Mouse (Mus musculus): Measurements from ENCODE around the gene Tgif2. TPM values are rescaled to one million over a fixed set of nuclear protein-coding genes. Genes with fewer than 3 reads are reported as not detected.
A peak's percentile ranks its signal among the peaks of the same experiment; 100 is the strongest.

Tgif2 gene
- total and polyA plus RNA-seq, 3 experiments: 16.9 to 43.3 TPM; not detected in 1

DNA sequence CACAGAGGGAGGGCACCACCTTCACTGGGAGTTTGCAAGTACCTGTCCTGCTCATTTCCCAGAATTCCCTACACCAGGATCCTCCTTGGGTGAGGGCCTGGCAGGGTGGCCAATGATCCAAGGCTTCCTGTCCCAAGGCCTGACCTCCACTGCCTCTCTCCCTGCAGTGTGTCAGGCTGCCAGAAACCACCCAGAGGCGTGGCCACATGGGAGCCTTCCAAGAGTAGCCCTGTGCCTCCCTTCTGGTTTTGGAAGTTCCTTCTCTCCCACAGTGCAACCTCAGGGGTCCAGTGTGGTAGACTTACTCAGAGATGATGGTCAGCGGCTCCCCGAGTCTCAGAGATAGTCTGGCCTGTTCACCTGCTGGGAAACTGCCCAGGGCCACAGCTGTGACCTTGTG lies 39.7 kb downstream of the Tgif2 start:
- TF ChIP-seq POLR2AphosphoS5 (IDR thresholded peaks at IDR 0.05; ENCODE audit: borderline replicate concordance, low read depth, low read length) (no peak), RAD21 (IDR thresholded peaks at IDR 0.05; ENCODE audit: low read depth, low read length) (no peak), GATA1 (IDR thresholded peaks at IDR 0.05; ENCODE audit: low read depth, low read length) (no peak), JUND (IDR thresholded peaks at IDR 0.05; ENCODE audit: low read depth, low read length) (no peak), CHD1 (IDR thresholded peaks at IDR 0.05; ENCODE audit: low read depth, low read length) (no peak), GABPA (IDR thresholded peaks at IDR 0.05; ENCODE audit: low read depth, low read length) (no peak), E2F4 (IDR thresholded peaks at IDR 0.05; ENCODE audit: borderline replicate concordance, low read depth, low read length) (no peak), NELFE (IDR thresholded peaks at IDR 0.05; ENCODE audit: low read depth, low read length) (no peak), RCOR1 (IDR thresholded peaks at IDR 0.05; ENCODE audit: low read depth, low read length) (no peak), USF2 (IDR thresholded peaks at IDR 0.05; ENCODE audit: borderline replicate concordance in 1 of 2, insufficient read depth in 1 of 2, low read depth in 1 of 2, low read length in 2 of 2) (no peak), MEF2A (IDR thresholded peaks at IDR 0.05; ENCODE audit: extremely low read depth, insufficient replicate concordance, low read depth, low read length, poor library complexity, severe bottlenecking) (no peak), MYC (IDR thresholded peaks at IDR 0.05; ENCODE audit: low read depth, low read length) (no peak), TAL1 (IDR thresholded peaks at IDR 0.05; ENCODE audit: low read length) (no peak), NRF1 (IDR thresholded peaks at IDR 0.05; ENCODE audit: insufficient read depth, low read depth, low read length, poor library complexity, severe bottlenecking) (no peak), POLR2AphosphoS2 (IDR thresholded peaks at IDR 0.05; ENCODE audit: low read length) (no peak), SIN3A (IDR thresholded peaks at IDR 0.05; ENCODE audit: low read length) (no peak), ZNF384 (IDR thresholded peaks at IDR 0.05; ENCODE audit: low read depth, low read length) (no peak)
- H3K9ac ChIP-seq (ENCODE audit: control insufficient read depth, low read depth, low read length, poor library complexity, severe bottlenecking): no peak overlapping the region
- H3K27ac ChIP-seq (ENCODE audit: control insufficient read depth, low read depth, low read length): no peak overlapping the region
- H3K4me1 ChIP-seq (ENCODE audit: control insufficient read depth in 1 of 2, insufficient read depth in 2 of 2, low read length in 2 of 2): peaks cover 2 to 13% of the 10 kb centered on the region in 2 experiments; a peak in 3 of 4 replicates
- H3K27me3 ChIP-seq (ENCODE audit: control insufficient read depth in 1 of 2, insufficient read depth in 2 of 2, low read length in 2 of 2): no peaks in the 10 kb centered on the region
- DNase-seq (ENCODE audit: low read depth, low spot score): no peak
- H3K9me3 ChIP-seq (replicated peaks; ENCODE audit: insufficient read depth, low read length): no peaks in the 10 kb centered on the region
- H3K36me3 ChIP-seq (ENCODE audit: control insufficient read depth in 1 of 2, insufficient read depth in 2 of 2, low read length in 2 of 2): peaks cover 0 to 3% of the 10 kb centered on the region in 2 experiments; a peak in 2 of 4 replicates
- no peaks in the 10 kb centered on the region for H3K79me2 ChIP-seq (ENCODE audit: control insufficient read depth, insufficient read depth, low read length, poor library complexity)
- H3K4me3 ChIP-seq (ENCODE audit: control insufficient read depth in 1 of 2, insufficient read depth in 1 of 2, low read depth in 2 of 2, low read length in 2 of 2): no peak overlapping the region

DNA sequence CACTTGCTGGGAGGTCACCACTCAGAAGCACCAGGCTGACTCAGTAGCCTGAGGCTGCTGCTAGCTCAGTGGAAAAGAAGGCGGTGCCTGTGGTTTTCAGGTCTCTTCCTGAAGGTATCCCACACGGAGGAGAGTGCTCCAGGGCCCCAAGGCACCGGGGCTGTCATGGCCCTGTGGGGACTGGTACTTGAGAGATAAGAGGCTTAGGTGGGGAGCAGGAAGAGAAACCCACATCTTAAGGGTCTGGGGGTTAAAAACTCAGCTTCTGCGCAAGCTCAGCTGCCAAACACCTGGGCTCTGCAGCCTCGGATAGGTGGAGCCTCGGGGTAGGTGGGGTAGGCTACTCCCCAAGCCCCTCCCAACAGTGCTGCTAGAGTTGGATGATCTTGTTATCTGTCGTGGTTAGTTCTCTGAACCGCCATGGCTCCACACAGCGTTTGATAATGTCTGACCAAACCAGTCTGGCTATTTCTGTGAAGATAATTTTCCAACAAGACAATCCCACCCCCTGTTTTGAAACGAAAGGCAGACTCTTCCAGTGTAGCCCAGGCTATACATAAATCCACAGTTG lies 42.7 kb downstream of the Tgif2 start:
- peak; percentile 78 for DNase-seq (ENCODE audit: low read depth, low spot score)
- peak overlapping the region; percentile 46; the same call in 1 of the 2 replicates for H3K27ac ChIP-seq (ENCODE audit: control insufficient read depth, low read depth, low read length)
- peaks cover 0 to 9% of the 10 kb centered on the region in 2 experiments; a peak in 2 of 4 replicates for H3K36me3 ChIP-seq (ENCODE audit: control insufficient read depth in 1 of 2, insufficient read depth in 2 of 2, low read length in 2 of 2)
- H3K9me3 ChIP-seq (replicated peaks; ENCODE audit: insufficient read depth, low read length): no peaks in the 10 kb centered on the region
- H3K4me3 ChIP-seq (ENCODE audit: control insufficient read depth in 1 of 2, insufficient read depth in 1 of 2, low read depth in 2 of 2, low read length in 2 of 2): peak overlapping the region; percentile 1 to 43; a peak in 3 of 4 replicates
- peaks cover 2 to 39% of the 10 kb centered on the region in 2 experiments; a peak in 3 of 4 replicates for H3K4me1 ChIP-seq (ENCODE audit: control insufficient read depth in 1 of 2, insufficient read depth in 2 of 2, low read length in 2 of 2)
- no peaks in the 10 kb centered on the region for H3K79me2 ChIP-seq (ENCODE audit: control insufficient read depth, insufficient read depth, low read length, poor library complexity)
- H3K9ac ChIP-seq (ENCODE audit: control insufficient read depth, low read depth, low read length, poor library complexity, severe bottlenecking): peak overlapping the region; percentile 26
- no peaks in the 10 kb centered on the region for H3K27me3 ChIP-seq (ENCODE audit: control insufficient read depth in 1 of 2, insufficient read depth in 2 of 2, low read length in 2 of 2)
- no peak for TF ChIP-seq ZNF384 (IDR thresholded peaks at IDR 0.05; ENCODE audit: low read depth, low read length)
- TF ChIP-seq MXI1 (IDR thresholded peaks at IDR 0.05; ENCODE audit: low read depth, low read length): peak; percentile 39
- no peak for TF ChIP-seq CHD2 (IDR thresholded peaks at IDR 0.05; ENCODE audit: low read length)
- 0 out of 2 replicates have a peak, but pooled peaks have one; percentile 22 for TF ChIP-seq MAZ (IDR thresholded peaks at IDR 0.05; ENCODE audit: low read depth, low read length)
- TF ChIP-seq POLR2A (IDR thresholded peaks at IDR 0.05; ENCODE audit: control insufficient read depth in 1 of 2, insufficient read depth in 1 of 2, low read depth in 1 of 2, low read length in 2 of 2, poor library complexity in 1 of 2): no peak
- TF ChIP-seq NRF1 (IDR thresholded peaks at IDR 0.05; ENCODE audit: insufficient read depth, low read depth, low read length, poor library complexity, severe bottlenecking): peak; percentile 64
- TF ChIP-seq KAT2A (conservative IDR thresholded peaks at IDR 0.05; ENCODE audit: low read depth, low read length): no peak
- peak; percentile 75 for TF ChIP-seq GATA1 (IDR thresholded peaks at IDR 0.05; ENCODE audit: low read depth, low read length)
- TF ChIP-seq ZKSCAN1 (IDR thresholded peaks at IDR 0.05; ENCODE audit: low read depth, low read length): no peak
- TF ChIP-seq MYC (IDR thresholded peaks at IDR 0.05; ENCODE audit: low read depth, low read length): no peak
- TF ChIP-seq CHD1 (IDR thresholded peaks at IDR 0.05; ENCODE audit: low read depth, low read length): no peak
- no peak for TF ChIP-seq RAD21 (IDR thresholded peaks at IDR 0.05; ENCODE audit: low read depth, low read length)
- TF ChIP-seq USF1 (IDR thresholded peaks at IDR 0.05; ENCODE audit: low read depth, low read length): no peak
- no peak for TF ChIP-seq RCOR1 (IDR thresholded peaks at IDR 0.05; ENCODE audit: low read depth, low read length)
- TF ChIP-seq JUND (IDR thresholded peaks at IDR 0.05; ENCODE audit: low read depth, low read length): no peak
- TF ChIP-seq ZMIZ1 (IDR thresholded peaks at IDR 0.05; ENCODE audit: low read depth, low read length): no peak
- no peak for TF ChIP-seq MAFK (IDR thresholded peaks at IDR 0.05; ENCODE audit: borderline replicate concordance, low read depth, low read length)
- TF ChIP-seq ELF1 (IDR thresholded peaks at IDR 0.05; ENCODE audit: low read depth, low read length): no peak
- no peak for TF ChIP-seq E2F4 (IDR thresholded peaks at IDR 0.05; ENCODE audit: borderline replicate concordance, low read depth, low read length)
- no peak for TF ChIP-seq USF2 (IDR thresholded peaks at IDR 0.05; ENCODE audit: borderline replicate concordance in 1 of 2, insufficient read depth in 1 of 2, low read depth in 1 of 2, low read length in 2 of 2)
- peak; percentile 27; the same call in 1 of the 2 replicates for TF ChIP-seq TAL1 (IDR thresholded peaks at IDR 0.05; ENCODE audit: low read length)
- no peak for TF ChIP-seq POLR2AphosphoS5 (IDR thresholded peaks at IDR 0.05; ENCODE audit: borderline replicate concordance, low read depth, low read length)
- TF ChIP-seq POLR2AphosphoS2 (IDR thresholded peaks at IDR 0.05; ENCODE audit: low read length): no peak
